In the genomic region with DNA sequence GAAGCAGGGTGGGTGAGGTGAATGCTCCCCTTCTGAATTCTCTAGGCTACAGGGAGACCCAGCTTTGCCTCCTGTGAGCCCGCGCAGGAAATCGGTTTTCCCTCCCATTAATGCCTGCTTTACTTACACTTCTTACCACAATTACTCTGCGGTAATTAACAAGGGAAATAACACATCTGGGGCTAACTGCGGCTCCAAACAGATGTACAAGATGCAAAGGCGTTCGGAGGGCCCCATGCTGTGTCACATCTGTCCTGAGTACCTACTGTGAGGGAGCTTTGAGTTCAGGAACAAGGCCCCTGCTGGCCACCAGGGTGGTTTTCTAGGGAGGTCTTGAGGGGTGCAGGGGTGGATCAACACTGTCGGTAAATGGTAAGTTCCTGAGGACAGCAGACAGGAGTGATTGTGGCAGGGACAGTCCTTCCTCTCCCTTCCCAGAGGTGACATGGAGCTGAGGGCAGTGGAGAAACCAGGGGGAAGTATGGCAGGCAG, we compare ENCODE assay signal across 11 mouse cellular contexts.
DNase-seq lines count a peak whose midpoint lies in the region; ATAC-seq lines count a peak whose summit lies in the region.
"Had no signal": no experiment of that assay in that cellular context is flagged by ENCODE, and none has a peak within 500 bp of the region (broad histone marks: within the 10 kb centered on the region; RNA-seq: fewer than 3 reads in every experiment).

No protein-coding gene starts in this region.

- H3K4me1 ChIP-seq in heart, embryonic 13.5 days: peaks cover 3% of the 10 kb centered on the region; the same call in 1 of the 2 replicates
- H3K4me1 ChIP-seq in hindbrain, embryonic 13.5 days (replicated peaks): peaks cover 13% of the 10 kb centered on the region
- peaks cover 11% of the 10 kb centered on the region for H3K4me1 ChIP-seq in midbrain, embryonic 13.5 days (replicated peaks)
- H3K4me1 ChIP-seq: liver, embryonic 13.5 days had no signal

- no peak for DNase-seq in heart, postnatal 14 days
- DNase-seq in left cerebral cortex, adult 9 months (ENCODE audit: low spot score in 2 of 2): no peak
- no peak for DNase-seq in retina, embryonic 14.5 days (ENCODE audit: low spot score)
- no peak for DNase-seq in cerebellum, adult 9-11 months
- DNase-seq: adrenal gland, postnatal 14 days; heart, adult 11 months; liver, embryonic 13.5 days had no signal

- peak overlapping the region; percentile 77; the same call in 1 of the 2 replicates for H3K4me2 ChIP-seq in heart, embryonic 13.5 days
- H3K4me2 ChIP-seq in hindbrain, embryonic 13.5 days: peak overlapping the region; percentile 56
- peak overlapping the region; percentile 60 for H3K4me2 ChIP-seq in midbrain, embryonic 13.5 days (replicated peaks)

- no peak overlapping the region for H3K4me3 ChIP-seq in heart, embryonic 13.5 days
- peak overlapping the region; percentile 41 for H3K4me3 ChIP-seq in hindbrain, embryonic 13.5 days
- H3K4me3 ChIP-seq in midbrain, embryonic 13.5 days (replicated peaks): peak overlapping the region; percentile 45; the same call in 1 of the 2 replicates

- 25% methylated on average over 8 of the region's 8 CpGs for WGBS in heart, embryonic 13.5 days
- WGBS in hindbrain, embryonic 13.5 days: 28% methylated on average over 8 of the region's 8 CpGs
- 32% methylated on average over 8 of the region's 8 CpGs for WGBS in midbrain, embryonic 13.5 days

- H3K9ac ChIP-seq in heart, embryonic 13.5 days: no peak overlapping the region
- H3K9ac ChIP-seq in hindbrain, embryonic 13.5 days: peak overlapping the region; percentile 66; the same call in 1 of the 2 replicates
- H3K9ac ChIP-seq in midbrain, embryonic 13.5 days (replicated peaks): peak overlapping the region; percentile 36; the same call in 1 of the 2 replicates
- H3K9ac ChIP-seq: liver, embryonic 13.5 days had no signal

- no peak for ATAC-seq in heart, embryonic 13.5 days (ENCODE audit: extremely low read depth, insufficient number of reproducible peaks, low FRiP score, low TSS enrichment)
- ATAC-seq in common myeloid progenitor, adult 5-6 weeks (replicated peaks; ENCODE audit: low read depth, poor library complexity, severe bottlenecking): peak; percentile 31
- ATAC-seq in hindbrain, embryonic 13.5 days (ENCODE audit: low FRiP score): peak; percentile 36
- no peak; the same call in 1 of the 2 replicates for ATAC-seq in midbrain, embryonic 13.5 days

- intact Hi-C loops in heart, postnatal 14 days (cut with DNase I): loop anchor here (2.0 to 5.0 kb wide), 4 partner anchors 101 to 337 kb away; no protein-coding TSS in a partner anchor

- peaks cover 49% of the 10 kb centered on the region for H3K27me3 ChIP-seq in heart, embryonic 13.5 days (replicated peaks)
- H3K27me3 ChIP-seq in hindbrain, embryonic 13.5 days: no peaks in the 10 kb centered on the region; the same call in 1 of the 2 replicates
- H3K27me3 ChIP-seq in midbrain, embryonic 13.5 days: peaks cover 11% of the 10 kb centered on the region; the same call in 1 of the 2 replicates

- H3K36me3 ChIP-seq in heart, embryonic 13.5 days: no peaks in the 10 kb centered on the region
- H3K36me3 ChIP-seq in hindbrain, embryonic 13.5 days: no peaks in the 10 kb centered on the region
- no peaks in the 10 kb centered on the region for H3K36me3 ChIP-seq in midbrain, embryonic 13.5 days
- H3K36me3 ChIP-seq: liver, embryonic 13.5 days had no signal

- no peak overlapping the region for H3K27ac ChIP-seq in heart, embryonic 13.5 days (replicated peaks)
- no peak overlapping the region for H3K27ac ChIP-seq in hindbrain, embryonic 13.5 days
- H3K27ac ChIP-seq in midbrain, embryonic 13.5 days: no peak overlapping the region
- H3K27ac ChIP-seq: liver, embryonic 13.5 days had no signal

- no peaks in the 10 kb centered on the region for H3K9me3 ChIP-seq in heart, embryonic 13.5 days
- H3K9me3 ChIP-seq in hindbrain, embryonic 13.5 days: no peaks in the 10 kb centered on the region
- no peaks in the 10 kb centered on the region for H3K9me3 ChIP-seq in midbrain, embryonic 13.5 days
- H3K9me3 ChIP-seq: liver, embryonic 13.5 days had no signal

Comparison
In these comparisons a context has a peak if more than half of its experiments do, and no peak if none do; other contexts are left out.
1. ATAC-seq: peak in common myeloid progenitor, adult 5-6 weeks (single experiment) and hindbrain, embryonic 13.5 days (single experiment); none in heart, embryonic 13.5 days (single experiment) and midbrain, embryonic 13.5 days (single experiment).
2. Peak in every context shown above with its lines, with median percentiles within 50 percentile points of each other: H3K4me2 ChIP-seq.